Mouse (Mus musculus): ENCODE data around the gene Flna. TPM values are rescaled to one million over a fixed set of nuclear protein-coding genes. Genes with fewer than 3 reads are reported as not detected.
"Not testable (repeated sequence)": the region's sequence is repeated elsewhere in the genome, so short reads cannot be mapped to it uniquely, and the experiment has no call there.

The Flna gene
- total and polyA plus RNA-seq, 2 experiments from 2014 or later, result 67.4 to 672 TPM

GRCm38 (mm10) chrX:74233196-74233595, 16.4 kb downstream of the Flna start:
- Histone ChIP-seq H3K4me1 (ENCODE audit: control insufficient read depth, insufficient read depth) (no peaks in the 10 kb centered on the region), H3K27me3 (ENCODE audit: control insufficient read depth, insufficient read depth, low read length) (no peaks in the 10 kb centered on the region), H3K9ac (replicated peaks; ENCODE audit: low read depth, low read length) (no peak overlapping the region), H3K4me3 (ENCODE audit: low read depth, low read length) (no peak overlapping the region), H3K36me3 (replicated peaks; ENCODE audit: control insufficient read depth, insufficient read depth, low read length) (peaks cover 94% of the 10 kb centered on the region), H3K9me3 (replicated peaks; ENCODE audit: control insufficient read depth, low read length) (no peaks in the 10 kb centered on the region), H3K27ac (ENCODE audit: low read depth) (no peak overlapping the region), H3K4me2 (ENCODE audit: low read depth, low read length) (no peak overlapping the region)
- DNase-seq (ENCODE audit: low spot score) (no peak), ATAC-seq (ENCODE audit: insufficient read depth, low read depth) (no peak)
- TF ChIP-seq CTCF (IDR thresholded peaks at IDR 0.05; ENCODE audit: low read depth) (no peak), EP300 (IDR thresholded peaks at IDR 0.05; ENCODE audit: low read depth) (no peak)
- whole genome bisulfite sequencing, result 83% methylated on average over 5 of the region's 5 CpGs

GRCm38 (mm10) chrX:74230038-74230437, 19.6 kb downstream of the Flna start:
- TF ChIP-seq EP300 (IDR thresholded peaks at IDR 0.05; ENCODE audit: low read depth) (no peak), CTCF (IDR thresholded peaks at IDR 0.05; ENCODE audit: low read depth) (no peak)
- no peak for DNase-seq (ENCODE audit: low spot score)
- no peak for ATAC-seq (ENCODE audit: insufficient read depth, low read depth)
- Histone ChIP-seq H3K36me3 (replicated peaks; ENCODE audit: control insufficient read depth, insufficient read depth, low read length) (peaks cover 99% of the 10 kb centered on the region), H3K27ac (ENCODE audit: low read depth) (no peak overlapping the region), H3K27me3 (ENCODE audit: control insufficient read depth, insufficient read depth, low read length) (no peaks in the 10 kb centered on the region), H3K4me2 (ENCODE audit: low read depth, low read length) (no peak overlapping the region), H3K9me3 (replicated peaks; ENCODE audit: control insufficient read depth, low read length) (no peaks in the 10 kb centered on the region), H3K9ac (replicated peaks; ENCODE audit: low read depth, low read length) (no peak overlapping the region), H3K4me3 (ENCODE audit: low read depth, low read length) (no peak overlapping the region), H3K4me1 (ENCODE audit: control insufficient read depth, insufficient read depth) (no peaks in the 10 kb centered on the region)
- WGBS, result 50% methylated on average over 1 of the region's 1 CpGs

- peaks cover 25% of the 10 kb centered on the region for H3K36me3 ChIP-seq (replicated peaks; ENCODE audit: control insufficient read depth, insufficient read depth, low read length)
- 42% methylated on average over 1 of the region's 1 CpGs for WGBS
- not testable (repeated sequence) for H3K27ac ChIP-seq (ENCODE audit: low read depth); ATAC-seq (ENCODE audit: insufficient read depth, low read depth); H3K4me3 ChIP-seq (ENCODE audit: low read depth, low read length); H3K4me1 ChIP-seq (ENCODE audit: control insufficient read depth, insufficient read depth); H3K4me2 ChIP-seq (ENCODE audit: low read depth, low read length); H3K9ac ChIP-seq (replicated peaks; ENCODE audit: low read depth, low read length); H3K9me3 ChIP-seq (replicated peaks; ENCODE audit: control insufficient read depth, low read length); DNase-seq (ENCODE audit: low spot score); H3K27me3 ChIP-seq (ENCODE audit: control insufficient read depth, insufficient read depth, low read length)
Observed at GRCm38 (mm10) chrX:74220099-74220498, 29.5 kb downstream of the Flna start.

- DNase-seq (ENCODE audit: low spot score) (no peak), ATAC-seq (ENCODE audit: insufficient read depth, low read depth) (no peak)
- H3K9ac ChIP-seq (replicated peaks; ENCODE audit: low read depth, low read length), result no peak overlapping the region
- no peaks in the 10 kb centered on the region for H3K9me3 ChIP-seq (replicated peaks; ENCODE audit: control insufficient read depth, low read length)
- no peaks in the 10 kb centered on the region for H3K27me3 ChIP-seq (ENCODE audit: control insufficient read depth, insufficient read depth, low read length)
- no peak overlapping the region for H3K27ac ChIP-seq (ENCODE audit: low read depth)
- 43% methylated on average over 13 of the region's 13 CpGs for WGBS
- peaks cover 18% of the 10 kb centered on the region for H3K36me3 ChIP-seq (replicated peaks; ENCODE audit: control insufficient read depth, insufficient read depth, low read length)
- H3K4me3 ChIP-seq (ENCODE audit: low read depth, low read length), result no peak overlapping the region
- no peak overlapping the region for H3K4me2 ChIP-seq (ENCODE audit: low read depth, low read length)
- TF ChIP-seq CTCF (IDR thresholded peaks at IDR 0.05; ENCODE audit: low read depth), result no peak
- TF ChIP-seq EP300 (IDR thresholded peaks at IDR 0.05; ENCODE audit: low read depth), result no peak
- no peaks in the 10 kb centered on the region for H3K4me1 ChIP-seq (ENCODE audit: control insufficient read depth, insufficient read depth)
Observed at GRCm38 (mm10) chrX:74219449-74219848, 30.2 kb downstream of the Flna start.

GRCm38 (mm10) chrX:74218496-74218895, 31.1 kb downstream of the Flna start:
- no peaks in the 10 kb centered on the region for H3K4me1 ChIP-seq (ENCODE audit: control insufficient read depth, insufficient read depth)
- H3K9ac ChIP-seq (replicated peaks; ENCODE audit: low read depth, low read length), result no peak overlapping the region
- TF ChIP-seq CTCF (IDR thresholded peaks at IDR 0.05; ENCODE audit: low read depth) (no peak), EP300 (IDR thresholded peaks at IDR 0.05; ENCODE audit: low read depth) (no peak)
- no peak overlapping the region for H3K4me2 ChIP-seq (ENCODE audit: low read depth, low read length)
- no peak overlapping the region for H3K4me3 ChIP-seq (ENCODE audit: low read depth, low read length)
- no peaks in the 10 kb centered on the region for H3K27me3 ChIP-seq (ENCODE audit: control insufficient read depth, insufficient read depth, low read length)
- no peak overlapping the region for H3K27ac ChIP-seq (ENCODE audit: low read depth)
- 85% methylated on average over 4 of the region's 4 CpGs for WGBS
- DNase-seq (ENCODE audit: low spot score) (no peak), ATAC-seq (ENCODE audit: insufficient read depth, low read depth) (no peak)
- H3K9me3 ChIP-seq (replicated peaks; ENCODE audit: control insufficient read depth, low read length), result no peaks in the 10 kb centered on the region
- H3K36me3 ChIP-seq (replicated peaks; ENCODE audit: control insufficient read depth, insufficient read depth, low read length), result peaks cover 11% of the 10 kb centered on the region; the same call in 1 of the 2 replicates

GRCm38 (mm10) chrX:74203556-74203955, 46.1 kb downstream of the Flna start:
- ATAC-seq (ENCODE audit: insufficient read depth, low read depth), result no peak
- no peak overlapping the region for H3K4me3 ChIP-seq (ENCODE audit: low read depth, low read length)
- WGBS, result 70% methylated on average over 2 of the region's 2 CpGs
- H3K9ac ChIP-seq (replicated peaks; ENCODE audit: low read depth, low read length), result no peak overlapping the region
- H3K27ac ChIP-seq (ENCODE audit: low read depth), result no peak overlapping the region
- H3K4me1 ChIP-seq (ENCODE audit: control insufficient read depth, insufficient read depth), result no peaks in the 10 kb centered on the region
- no peak for DNase-seq (ENCODE audit: low spot score)
- no peaks in the 10 kb centered on the region for H3K9me3 ChIP-seq (replicated peaks; ENCODE audit: control insufficient read depth, low read length)
- no peaks in the 10 kb centered on the region for H3K27me3 ChIP-seq (ENCODE audit: control insufficient read depth, insufficient read depth, low read length)
- H3K4me2 ChIP-seq (ENCODE audit: low read depth, low read length), result no peak overlapping the region
- TF ChIP-seq CTCF (IDR thresholded peaks at IDR 0.05; ENCODE audit: low read depth) (no peak), EP300 (IDR thresholded peaks at IDR 0.05; ENCODE audit: low read depth) (no peak)
- no peaks in the 10 kb centered on the region for H3K36me3 ChIP-seq (replicated peaks; ENCODE audit: control insufficient read depth, insufficient read depth, low read length)

All from heart, postnatal 0 days (tissue).